Mouse (Mus musculus): ENCODE data around the gene Gast. TPM values are rescaled to one million over a fixed set of nuclear protein-coding genes. Genes with fewer than 3 reads are reported as not detected.

The Gast gene
- polyA plus RNA-seq, 1 experiment, result not detected

GRCm38 (mm10) chr11:100332766-100333515 lies 1.3 kb upstream of the Gast start:
- no peaks in the 10 kb centered on the region for H3K36me3 ChIP-seq (ENCODE audit: control insufficient read depth, insufficient read depth, low read length)
- H3K4me3 ChIP-seq (ENCODE audit: control insufficient read depth, low read depth, low read length), result no peak overlapping the region
- no peak for TF ChIP-seq CTCF (IDR thresholded peaks at IDR 0.05; ENCODE audit: control insufficient read depth, insufficient read depth, insufficient replicate concordance, low read depth, low read length)
- TF ChIP-seq POLR2A (IDR thresholded peaks at IDR 0.05; ENCODE audit: control insufficient read depth, low read depth, low read length), result no peak
- H3K4me1 ChIP-seq (ENCODE audit: control insufficient read depth, insufficient read depth, low read length), result peaks cover 3% of the 10 kb centered on the region
- H3K27ac ChIP-seq (ENCODE audit: control insufficient read depth, insufficient read depth, low read depth, low read length), result no peak overlapping the region
- no peaks in the 10 kb centered on the region for H3K27me3 ChIP-seq (ENCODE audit: control insufficient read depth, insufficient read depth, low read length)

- H3K4me1 ChIP-seq (ENCODE audit: control insufficient read depth, insufficient read depth, low read length), result no peaks in the 10 kb centered on the region; the same call in 1 of the 2 replicates
- no peaks in the 10 kb centered on the region for H3K27me3 ChIP-seq (ENCODE audit: control insufficient read depth, insufficient read depth, low read length)
- no peaks in the 10 kb centered on the region for H3K36me3 ChIP-seq (ENCODE audit: control insufficient read depth, insufficient read depth, low read length)
- H3K4me3 ChIP-seq (ENCODE audit: control insufficient read depth, low read depth, low read length), result no peak overlapping the region
- H3K27ac ChIP-seq (ENCODE audit: control insufficient read depth, insufficient read depth, low read depth, low read length), result no peak overlapping the region
- TF ChIP-seq POLR2A (IDR thresholded peaks at IDR 0.05; ENCODE audit: control insufficient read depth, low read depth, low read length), result no peak
- TF ChIP-seq CTCF (IDR thresholded peaks at IDR 0.05; ENCODE audit: control insufficient read depth, insufficient read depth, insufficient replicate concordance, low read depth, low read length), result no peak
These were observed 1.5 kb downstream of the Gast start for GRCm38 (mm10) chr11:100335731-100336130.

- H3K4me1 ChIP-seq (ENCODE audit: control insufficient read depth, insufficient read depth, low read length), result no peaks in the 10 kb centered on the region
- H3K27ac ChIP-seq (ENCODE audit: control insufficient read depth, insufficient read depth, low read depth, low read length), result no peak overlapping the region
- no peaks in the 10 kb centered on the region for H3K27me3 ChIP-seq (ENCODE audit: control insufficient read depth, insufficient read depth, low read length)
- no peaks in the 10 kb centered on the region for H3K36me3 ChIP-seq (ENCODE audit: control insufficient read depth, insufficient read depth, low read length)
- TF ChIP-seq CTCF (IDR thresholded peaks at IDR 0.05; ENCODE audit: control insufficient read depth, insufficient read depth, insufficient replicate concordance, low read depth, low read length), result no peak
- no peak for TF ChIP-seq POLR2A (IDR thresholded peaks at IDR 0.05; ENCODE audit: control insufficient read depth, low read depth, low read length)
- no peak overlapping the region for H3K4me3 ChIP-seq (ENCODE audit: control insufficient read depth, low read depth, low read length)
These were observed 10.1 kb downstream of the Gast start for GRCm38 (mm10) chr11:100344269-100344668.

- Histone ChIP-seq H3K4me3 (ENCODE audit: control insufficient read depth, low read depth, low read length) (no peak overlapping the region), H3K36me3 (ENCODE audit: control insufficient read depth, insufficient read depth, low read length) (no peaks in the 10 kb centered on the region), H3K4me1 (ENCODE audit: control insufficient read depth, insufficient read depth, low read length) (peaks cover 22% of the 10 kb centered on the region), H3K27ac (ENCODE audit: control insufficient read depth, insufficient read depth, low read depth, low read length) (no peak overlapping the region), H3K27me3 (ENCODE audit: control insufficient read depth, insufficient read depth, low read length) (no peaks in the 10 kb centered on the region)
- TF ChIP-seq POLR2A (IDR thresholded peaks at IDR 0.05; ENCODE audit: control insufficient read depth, low read depth, low read length) (no peak), CTCF (IDR thresholded peaks at IDR 0.05; ENCODE audit: control insufficient read depth, insufficient read depth, insufficient replicate concordance, low read depth, low read length) (peak; percentile 22; the same call in 1 of the 2 replicates)
These were observed 18.1 kb downstream of the Gast start for GRCm38 (mm10) chr11:100352076-100352857.

- Histone ChIP-seq H3K4me3 (ENCODE audit: control insufficient read depth, low read depth, low read length) (peak overlapping the region; percentile 91), H3K36me3 (ENCODE audit: control insufficient read depth, insufficient read depth, low read length) (no peaks in the 10 kb centered on the region), H3K27me3 (ENCODE audit: control insufficient read depth, insufficient read depth, low read length) (no peaks in the 10 kb centered on the region), H3K4me1 (ENCODE audit: control insufficient read depth, insufficient read depth, low read length) (peaks cover 22% of the 10 kb centered on the region), H3K27ac (ENCODE audit: control insufficient read depth, insufficient read depth, low read depth, low read length) (peak overlapping the region; percentile 70; the same call in 1 of the 2 replicates)
- TF ChIP-seq POLR2A (IDR thresholded peaks at IDR 0.05; ENCODE audit: control insufficient read depth, low read depth, low read length), result no peak
- TF ChIP-seq CTCF (IDR thresholded peaks at IDR 0.05; ENCODE audit: control insufficient read depth, insufficient read depth, insufficient replicate concordance, low read depth, low read length), result no peak
These were observed 21.1 kb downstream of the Gast start for GRCm38 (mm10) chr11:100355151-100355951.

GRCm38 (mm10) chr11:100355972-100356818 lies 22.0 kb downstream of the Gast start, which contains the start of gene Hap1:
Gene Hap1 (minus strand): TSS chr11:100356128.
- peak within 1 kb of the TSS; percentile 70; the same call in 1 of the 2 replicates for H3K27ac ChIP-seq (ENCODE audit: control insufficient read depth, insufficient read depth, low read depth, low read length)
- TF ChIP-seq POLR2A (IDR thresholded peaks at IDR 0.05; ENCODE audit: control insufficient read depth, low read depth, low read length) (no peak), CTCF (IDR thresholded peaks at IDR 0.05; ENCODE audit: control insufficient read depth, insufficient read depth, insufficient replicate concordance, low read depth, low read length) (no peak)
- H3K27me3 ChIP-seq (ENCODE audit: control insufficient read depth, insufficient read depth, low read length), result no peaks in the 10 kb centered on the region
- peaks cover 22% of the 10 kb centered on the region for H3K4me1 ChIP-seq (ENCODE audit: control insufficient read depth, insufficient read depth, low read length)
- no peaks in the 10 kb centered on the region for H3K36me3 ChIP-seq (ENCODE audit: control insufficient read depth, insufficient read depth, low read length)
- peak within 1 kb of the TSS; percentile 91 for H3K4me3 ChIP-seq (ENCODE audit: control insufficient read depth, low read depth, low read length)

Data from testis, adult 2 months (tissue).